ENCODE assay signal across 10 mouse cellular contexts in genomic region chr9:32834751-32835625, GRCm38 (mm10).
A peak's percentile ranks its signal among the peaks of the same experiment; 100 is the strongest.
DNase-seq lines count a peak whose midpoint lies in the region; ATAC-seq lines count a peak whose summit lies in the region.
"Had no signal": no experiment of that assay in that cellular context is flagged by ENCODE, and none has a peak within 500 bp of the region (broad histone marks: within the 10 kb centered on the region; RNA-seq: fewer than 3 reads in every experiment).

No protein-coding gene starts in this region.

- H3K9me3 ChIP-seq in hindbrain, embryonic 10.5 days, result no peaks in the 10 kb centered on the region
- H3K9me3 ChIP-seq in hindbrain, embryonic 14.5 days (ENCODE audit: control insufficient read depth, low read length), result no peaks in the 10 kb centered on the region
- H3K9me3 ChIP-seq in embryonic facial prominence, embryonic 10.5 days, result no peaks in the 10 kb centered on the region
- H3K9me3 ChIP-seq: megakaryocyte, embryonic 14.5 days had no signal

- ATAC-seq in hindbrain, embryonic 14.5 days (ENCODE audit: low FRiP score), result no peak
- ATAC-seq in CD4-positive, CD25-positive, alpha-beta regulatory T cell, adult 4 months, result no peak

- H3K4me3 ChIP-seq in hindbrain, embryonic 10.5 days, result no peak overlapping the region
- H3K4me3 ChIP-seq in hindbrain, embryonic 14.5 days (replicated peaks; ENCODE audit: low read length), result no peak overlapping the region
- 0 out of 2 replicates have a peak overlapping the region, but pooled peaks have one; percentile 8 for H3K4me3 ChIP-seq in embryonic facial prominence, embryonic 10.5 days
- H3K4me3 ChIP-seq: megakaryocyte, embryonic 14.5 days had no signal

- no peak overlapping the region for H3K9ac ChIP-seq in hindbrain, embryonic 14.5 days

- H3K4me1 ChIP-seq in hindbrain, embryonic 10.5 days (replicated peaks), result peaks cover 37% of the 10 kb centered on the region
- H3K4me1 ChIP-seq in hindbrain, embryonic 14.5 days (replicated peaks; ENCODE audit: control insufficient read depth, insufficient read depth, low read length), result 0 out of 2 replicates have a peak, but pooled peaks cover 10% of the 10 kb centered on the region
- H3K4me1 ChIP-seq in embryonic facial prominence, embryonic 10.5 days, result peaks cover 47% of the 10 kb centered on the region
- H3K4me1 ChIP-seq: megakaryocyte, embryonic 14.5 days had no signal

- H3K36me3 ChIP-seq in hindbrain, embryonic 10.5 days, result no peaks in the 10 kb centered on the region
- no peaks in the 10 kb centered on the region for H3K36me3 ChIP-seq in hindbrain, embryonic 14.5 days (replicated peaks; ENCODE audit: control insufficient read depth, insufficient read depth)
- H3K36me3 ChIP-seq in embryonic facial prominence, embryonic 10.5 days (replicated peaks), result no peaks in the 10 kb centered on the region

- WGBS in hindbrain, embryonic 10.5 days, result 24% methylated on average over 13 of the region's 13 CpGs
- WGBS in hindbrain, embryonic 14.5 days, result 29% methylated on average over 13 of the region's 13 CpGs
- 17% methylated on average over 13 of the region's 13 CpGs for WGBS in embryonic facial prominence, embryonic 10.5 days

- peak; percentile 79 for DNase-seq in hindbrain, embryonic 10.5 days (ENCODE audit: low spot score)
- DNase-seq in hindbrain, embryonic 14.5 days (ENCODE audit: low spot score), result no peak
- peak; percentile 33 for DNase-seq in Muller cell, postnatal 12 days (ENCODE audit: inconsistent ontology term)
- peak; percentile 63 for DNase-seq in embryonic facial prominence, embryonic 10.5 days (ENCODE audit: low spot score)
- peak; percentile 38 to 41 for DNase-seq in heart, postnatal 36 days
- DNase-seq in cerebellum, adult 8-10 months, result no peak
- no peak for DNase-seq in layer of hippocampus, adult 8-10 months (ENCODE audit: low spot score in 2 of 2)

- H3K27ac ChIP-seq in hindbrain, embryonic 10.5 days, result peak overlapping the region; percentile 57
- H3K27ac ChIP-seq in hindbrain, embryonic 14.5 days, result no peak overlapping the region
- H3K27ac ChIP-seq in embryonic facial prominence, embryonic 10.5 days (replicated peaks), result peak overlapping the region; percentile 58

- intact Hi-C loops in heart, postnatal 36 days (cut with DNase I), result loop anchor here (10.0 kb wide), 1 partner anchor 100 kb away; no protein-coding TSS in a partner anchor

- no peak overlapping the region for H3K4me2 ChIP-seq in hindbrain, embryonic 14.5 days (replicated peaks)

- H3K27me3 ChIP-seq in hindbrain, embryonic 10.5 days (ENCODE audit: insufficient read depth, poor library complexity, severe bottlenecking), result peaks cover 15% of the 10 kb centered on the region; the same call in 1 of the 2 replicates
- no peaks in the 10 kb centered on the region for H3K27me3 ChIP-seq in hindbrain, embryonic 14.5 days (ENCODE audit: control insufficient read depth, insufficient read depth, low read length)
- no peaks in the 10 kb centered on the region for H3K27me3 ChIP-seq in embryonic facial prominence, embryonic 10.5 days (replicated peaks; ENCODE audit: low read depth, poor library complexity, severe bottlenecking)
- H3K27me3 ChIP-seq: CH12.LX had no signal

Comparison
In these comparisons a context has a peak if more than half of its experiments do, and no peak if none do; other contexts are left out.
1. DNase-seq: peak in hindbrain, embryonic 10.5 days (single experiment), Muller cell, postnatal 12 days (single experiment), embryonic facial prominence, embryonic 10.5 days (single experiment) and heart, postnatal 36 days (2 of 2); none in hindbrain, embryonic 14.5 days (single experiment), cerebellum, adult 8-10 months (single experiment) and layer of hippocampus, adult 8-10 months (0 of 2).